Mouse (Mus musculus): ENCODE results near the gene Rab3ip. TPM values are rescaled to one million over a fixed set of nuclear protein-coding genes. Genes with fewer than 3 reads are reported as not detected.

Gene Rab3ip
- polyA plus RNA-seq, 1 experiment from 2014 or later: 22.1 TPM

- Histone ChIP-seq H3K36me3 (ENCODE audit: control insufficient read depth, insufficient read depth, low read length) (no peaks in the 10 kb centered on the region; the same call in 1 of the 2 replicates), H3K4me3 (replicated peaks; ENCODE audit: low read length) (no peak overlapping the region), H3K9ac (ENCODE audit: low read length) (no peak overlapping the region), H3K4me2 (ENCODE audit: low read depth, low read length) (no peak overlapping the region), H3K27me3 (ENCODE audit: control insufficient read depth, insufficient read depth, low read length) (no peaks in the 10 kb centered on the region), H3K9me3 (replicated peaks; ENCODE audit: control insufficient read depth, low read length) (no peaks in the 10 kb centered on the region), H3K4me1 (ENCODE audit: control insufficient read depth, insufficient read depth, low read length) (no peaks in the 10 kb centered on the region), H3K27ac (ENCODE audit: low read length) (no peak overlapping the region)
- WGBS: 83% methylated on average over 10 of the region's 10 CpGs
- ATAC-seq (ENCODE audit: insufficient read depth, low FRiP score): no peak
These were observed 46.1 kb downstream of the Rab3ip start for GRCm38 (mm10) chr10:116904503-116904908.

- Histone ChIP-seq H3K27ac (ENCODE audit: low read length) (no peak within 1 kb of the TSS), H3K27me3 (ENCODE audit: control insufficient read depth, insufficient read depth, low read length) (no peaks in the 10 kb centered on the region), H3K9ac (ENCODE audit: low read length) (no peak within 1 kb of the TSS)
These were observed 54.0 kb downstream of the Rab3ip start, which contains the start of gene Myrfl for GRCm38 (mm10) chr10:116896336-116897177. Myrfl (minus strand) TSS chr10:116896919.

GRCm38 (mm10) chr10:116895108-116895833 lies 55.3 kb downstream of the Rab3ip start:
- Histone ChIP-seq H3K27me3 (ENCODE audit: control insufficient read depth, insufficient read depth, low read length) (no peaks in the 10 kb centered on the region), H3K4me2 (ENCODE audit: low read depth, low read length) (no peak overlapping the region), H3K9ac (ENCODE audit: low read length) (no peak overlapping the region), H3K4me3 (replicated peaks; ENCODE audit: low read length) (no peak overlapping the region), H3K36me3 (ENCODE audit: control insufficient read depth, insufficient read depth, low read length) (no peaks in the 10 kb centered on the region), H3K4me1 (ENCODE audit: control insufficient read depth, insufficient read depth, low read length) (no peaks in the 10 kb centered on the region), H3K27ac (ENCODE audit: low read length) (no peak overlapping the region), H3K9me3 (replicated peaks; ENCODE audit: control insufficient read depth, low read length) (no peaks in the 10 kb centered on the region)
- ATAC-seq (ENCODE audit: insufficient read depth, low FRiP score): no peak
- 87% methylated on average over 12 of the region's 12 CpGs for WGBS

More at GRCm38 (mm10) chr10:116896336-116897177, 54.0 kb downstream of the Rab3ip start, which contains the start of gene Myrfl:
- Histone ChIP-seq H3K36me3 (ENCODE audit: control insufficient read depth, insufficient read depth, low read length) (no peaks in the 10 kb centered on the region), H3K4me2 (ENCODE audit: low read depth, low read length) (no peak within 1 kb of the TSS), H3K9me3 (replicated peaks; ENCODE audit: control insufficient read depth, low read length) (no peaks in the 10 kb centered on the region), H3K4me3 (replicated peaks; ENCODE audit: low read length) (no peak within 1 kb of the TSS), H3K4me1 (ENCODE audit: control insufficient read depth, insufficient read depth, low read length) (no peaks in the 10 kb centered on the region)
- ATAC-seq (ENCODE audit: insufficient read depth, low FRiP score): no peak
- 76% methylated on average over 17 of the region's 17 CpGs for WGBS

GRCm38 (mm10) chr10:116894540-116894939 lies 56.0 kb downstream of the Rab3ip start:
- H3K4me1 ChIP-seq (ENCODE audit: control insufficient read depth, insufficient read depth, low read length): no peaks in the 10 kb centered on the region
- no peaks in the 10 kb centered on the region for H3K27me3 ChIP-seq (ENCODE audit: control insufficient read depth, insufficient read depth, low read length)
- 79% methylated on average over 6 of the region's 6 CpGs for WGBS

GRCm38 (mm10) chr10:116893753-116894152 lies 56.8 kb downstream of the Rab3ip start:
- Histone ChIP-seq H3K4me3 (replicated peaks; ENCODE audit: low read length) (no peak overlapping the region), H3K27ac (ENCODE audit: low read length) (no peak overlapping the region), H3K4me2 (ENCODE audit: low read depth, low read length) (no peak overlapping the region), H3K9me3 (replicated peaks; ENCODE audit: control insufficient read depth, low read length) (no peaks in the 10 kb centered on the region), H3K9ac (ENCODE audit: low read length) (no peak overlapping the region), H3K4me1 (ENCODE audit: control insufficient read depth, insufficient read depth, low read length) (no peaks in the 10 kb centered on the region), H3K36me3 (ENCODE audit: control insufficient read depth, insufficient read depth, low read length) (no peaks in the 10 kb centered on the region), H3K27me3 (ENCODE audit: control insufficient read depth, insufficient read depth, low read length) (no peaks in the 10 kb centered on the region)
- ATAC-seq (ENCODE audit: insufficient read depth, low FRiP score): no peak
- WGBS: 17% methylated on average over 3 of the region's 3 CpGs

More at GRCm38 (mm10) chr10:116894540-116894939, 56.0 kb downstream of the Rab3ip start:
- H3K9ac ChIP-seq (ENCODE audit: low read length): no peak overlapping the region
- no peaks in the 10 kb centered on the region for H3K9me3 ChIP-seq (replicated peaks; ENCODE audit: control insufficient read depth, low read length)
- no peak for ATAC-seq (ENCODE audit: insufficient read depth, low FRiP score)
- no peak overlapping the region for H3K4me2 ChIP-seq (ENCODE audit: low read depth, low read length)
- no peak overlapping the region for H3K27ac ChIP-seq (ENCODE audit: low read length)
- no peak overlapping the region for H3K4me3 ChIP-seq (replicated peaks; ENCODE audit: low read length)
- no peaks in the 10 kb centered on the region for H3K36me3 ChIP-seq (ENCODE audit: control insufficient read depth, insufficient read depth, low read length)

- Histone ChIP-seq H3K4me1 (ENCODE audit: control insufficient read depth, insufficient read depth, low read length) (no peaks in the 10 kb centered on the region), H3K27me3 (ENCODE audit: control insufficient read depth, insufficient read depth, low read length) (no peaks in the 10 kb centered on the region), H3K9ac (ENCODE audit: low read length) (no peak overlapping the region), H3K4me3 (replicated peaks; ENCODE audit: low read length) (no peak overlapping the region), H3K27ac (ENCODE audit: low read length) (no peak overlapping the region), H3K4me2 (ENCODE audit: low read depth, low read length) (no peak overlapping the region), H3K36me3 (ENCODE audit: control insufficient read depth, insufficient read depth, low read length) (no peaks in the 10 kb centered on the region; the same call in 1 of the 2 replicates), H3K9me3 (replicated peaks; ENCODE audit: control insufficient read depth, low read length) (no peaks in the 10 kb centered on the region)
- no peak; the same call in 1 of the 2 replicates for ATAC-seq (ENCODE audit: insufficient read depth, low FRiP score)
- 43% methylated on average over 5 of the region's 5 CpGs for WGBS
These were observed 60.0 kb downstream of the Rab3ip start for GRCm38 (mm10) chr10:116890587-116890986.

GRCm38 (mm10) chr10:116884552-116884951 lies 66.0 kb downstream of the Rab3ip start:
- H3K4me1 ChIP-seq (ENCODE audit: control insufficient read depth, insufficient read depth, low read length): no peaks in the 10 kb centered on the region
- WGBS: 49% methylated on average over 3 of the region's 3 CpGs
- no peak overlapping the region for H3K4me2 ChIP-seq (ENCODE audit: low read depth, low read length)

GRCm38 (mm10) chr10:116883531-116883930 lies 67.0 kb downstream of the Rab3ip start:
- ATAC-seq (ENCODE audit: insufficient read depth, low FRiP score): no peak
- Histone ChIP-seq H3K9ac (ENCODE audit: low read length) (no peak overlapping the region), H3K4me2 (ENCODE audit: low read depth, low read length) (no peak overlapping the region), H3K27ac (ENCODE audit: low read length) (no peak overlapping the region; the same call in 1 of the 2 replicates), H3K27me3 (ENCODE audit: control insufficient read depth, insufficient read depth, low read length) (no peaks in the 10 kb centered on the region), H3K4me1 (ENCODE audit: control insufficient read depth, insufficient read depth, low read length) (no peaks in the 10 kb centered on the region), H3K36me3 (ENCODE audit: control insufficient read depth, insufficient read depth, low read length) (no peaks in the 10 kb centered on the region; the same call in 1 of the 2 replicates), H3K9me3 (replicated peaks; ENCODE audit: control insufficient read depth, low read length) (no peaks in the 10 kb centered on the region), H3K4me3 (replicated peaks; ENCODE audit: low read length) (no peak overlapping the region)
- 41% methylated on average over 5 of the region's 5 CpGs for WGBS

More at GRCm38 (mm10) chr10:116884552-116884951, 66.0 kb downstream of the Rab3ip start:
- no peak overlapping the region for H3K27ac ChIP-seq (ENCODE audit: low read length)
- H3K9ac ChIP-seq (ENCODE audit: low read length): no peak overlapping the region
- H3K27me3 ChIP-seq (ENCODE audit: control insufficient read depth, insufficient read depth, low read length): no peaks in the 10 kb centered on the region
- no peaks in the 10 kb centered on the region; the same call in 1 of the 2 replicates for H3K36me3 ChIP-seq (ENCODE audit: control insufficient read depth, insufficient read depth, low read length)
- no peak overlapping the region for H3K4me3 ChIP-seq (replicated peaks; ENCODE audit: low read length)
- ATAC-seq (ENCODE audit: insufficient read depth, low FRiP score): no peak
- no peaks in the 10 kb centered on the region for H3K9me3 ChIP-seq (replicated peaks; ENCODE audit: control insufficient read depth, low read length)

- Histone ChIP-seq H3K27ac (ENCODE audit: low read length) (no peak overlapping the region), H3K27me3 (ENCODE audit: control insufficient read depth, insufficient read depth, low read length) (no peaks in the 10 kb centered on the region), H3K4me3 (replicated peaks; ENCODE audit: low read length) (no peak overlapping the region), H3K9ac (ENCODE audit: low read length) (no peak overlapping the region), H3K9me3 (replicated peaks; ENCODE audit: control insufficient read depth, low read length) (no peaks in the 10 kb centered on the region), H3K36me3 (ENCODE audit: control insufficient read depth, insufficient read depth, low read length) (no peaks in the 10 kb centered on the region), H3K4me2 (ENCODE audit: low read depth, low read length) (no peak overlapping the region), H3K4me1 (ENCODE audit: control insufficient read depth, insufficient read depth, low read length) (no peaks in the 10 kb centered on the region)
- no peak for ATAC-seq (ENCODE audit: insufficient read depth, low FRiP score)
- 83% methylated on average over 4 of the region's 4 CpGs for WGBS
These were observed 73.1 kb downstream of the Rab3ip start for GRCm38 (mm10) chr10:116877436-116877835.
